Mouse (Mus musculus) retina, embryonic 14.5 days (tissue): ENCODE measurements around the gene Pla1a.
A peak's percentile ranks its signal among the peaks of the same experiment; 100 is the strongest.

ENCODE experiments used
- DNase-seq: peaks from one replicate; pipeline ENCODE4 v3.0.0-alpha.2; 2015; ENCODE audit warnings: low spot score

The Pla1a gene

DNA sequence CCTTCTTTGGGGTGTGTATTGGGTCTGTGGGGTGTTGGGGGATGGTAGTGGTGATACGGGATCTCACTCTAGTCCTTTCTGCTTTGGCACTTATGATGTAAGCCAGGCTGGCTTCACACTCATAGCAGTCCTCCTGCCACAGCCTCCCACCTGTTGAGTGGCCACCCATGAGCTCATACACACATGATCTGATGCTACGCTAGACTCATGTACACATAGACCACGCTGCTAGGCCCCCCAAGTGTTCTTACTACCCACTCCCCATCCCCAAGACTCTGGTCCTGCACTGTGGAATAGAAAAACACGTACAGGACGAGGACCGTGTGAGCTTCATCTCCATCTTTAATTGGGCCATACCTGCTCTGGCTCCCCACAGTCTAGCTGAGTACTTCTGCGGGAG is 63.9 kb downstream of the Pla1a start:
- no peak for DNase-seq

DNA sequence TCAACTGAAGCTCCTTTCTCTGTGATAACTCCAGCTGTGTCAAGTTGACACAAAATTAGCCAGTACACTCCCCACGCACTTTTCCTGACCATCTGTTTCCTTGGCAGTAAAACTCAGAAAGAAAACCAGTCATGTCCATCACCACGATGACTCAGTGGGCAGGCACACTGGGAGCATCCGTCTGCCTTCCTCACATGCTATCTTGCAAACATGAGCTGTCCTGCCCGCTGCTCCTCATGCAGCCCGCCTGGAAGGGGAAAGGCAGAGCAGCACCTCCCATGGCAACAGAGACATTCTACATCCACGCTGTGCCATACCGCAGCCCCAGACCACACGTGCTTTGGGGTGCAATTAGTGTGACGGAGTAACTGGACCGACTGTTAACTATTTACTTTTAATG is 64.6 kb downstream of the Pla1a start:
- peak; percentile 41 for DNase-seq

GRCm38 (mm10) chr16:38366231-38366630 is 66.7 kb downstream of the Pla1a start:
- DNase-seq, result no peak

DNA sequence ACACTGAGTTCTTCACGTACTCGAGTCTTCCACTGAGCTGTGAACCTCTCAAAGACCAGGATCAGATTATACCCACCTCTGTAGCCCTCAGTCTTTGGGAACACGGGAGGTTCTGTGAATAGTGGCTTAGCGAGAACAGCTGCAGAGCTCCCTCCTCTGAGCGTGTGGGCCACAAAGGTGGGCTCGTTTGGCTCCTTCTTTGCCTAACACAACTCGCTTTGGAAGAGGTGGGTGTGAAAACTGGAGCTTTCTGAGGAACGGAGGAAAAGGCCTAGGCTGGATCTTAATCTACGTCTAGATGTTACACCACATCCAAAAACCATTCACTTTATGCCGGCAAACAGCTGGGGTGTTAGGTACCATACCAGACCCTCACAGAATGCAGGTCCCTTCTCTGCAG is 67.6 kb downstream of the Pla1a start:
- DNase-seq, result no peak

GRCm38 (mm10) chr16:38363657-38364056 is 69.3 kb downstream of the Pla1a start:
- no peak for DNase-seq

DNA sequence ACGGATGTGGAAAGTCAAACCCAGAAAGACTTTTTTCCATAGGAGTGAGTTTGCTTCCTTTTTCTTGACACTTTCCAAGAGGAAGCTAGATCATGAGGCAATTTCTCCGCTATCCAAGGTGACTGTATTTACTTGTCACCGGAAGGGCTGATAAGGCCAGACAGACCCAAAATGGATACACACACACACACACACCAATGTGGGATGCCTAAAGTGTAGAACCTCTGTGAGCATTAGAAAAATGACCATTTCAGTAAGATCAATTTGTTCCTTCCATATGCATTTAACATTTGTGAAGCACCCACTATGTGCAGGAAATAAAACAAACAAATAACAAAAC is 69.7 kb downstream of the Pla1a start:
- DNase-seq, result no peak

GRCm38 (mm10) chr16:38362493-38363255 is 70.3 kb downstream of the Pla1a start:
- no peak for DNase-seq

DNA sequence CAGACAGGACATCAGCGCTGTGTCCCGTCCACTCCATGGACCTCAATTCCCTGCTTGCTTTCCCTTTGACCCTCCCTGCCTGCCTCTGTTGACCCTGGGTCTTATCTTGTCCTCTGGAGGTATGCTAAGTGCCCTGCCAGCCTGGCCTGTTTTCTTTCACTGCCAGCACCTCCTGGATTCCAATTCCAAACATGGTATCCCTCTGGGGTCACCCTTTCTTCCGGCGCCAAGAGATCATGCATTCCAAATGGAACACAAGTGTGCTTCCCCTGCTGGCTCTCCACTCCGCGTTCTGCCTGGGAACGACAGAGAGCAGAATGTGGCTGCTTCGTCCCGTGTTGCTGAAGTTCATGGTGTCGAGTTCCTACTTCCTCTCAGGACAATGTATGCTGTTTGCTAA is 71.0 kb downstream of the Pla1a start, which contains the start of gene Popdc2:
Gene Popdc2, plus strand, starts transcription at position 277 of the 400 bp plus-strand sequence.
- DNase-seq, result no peak

DNA sequence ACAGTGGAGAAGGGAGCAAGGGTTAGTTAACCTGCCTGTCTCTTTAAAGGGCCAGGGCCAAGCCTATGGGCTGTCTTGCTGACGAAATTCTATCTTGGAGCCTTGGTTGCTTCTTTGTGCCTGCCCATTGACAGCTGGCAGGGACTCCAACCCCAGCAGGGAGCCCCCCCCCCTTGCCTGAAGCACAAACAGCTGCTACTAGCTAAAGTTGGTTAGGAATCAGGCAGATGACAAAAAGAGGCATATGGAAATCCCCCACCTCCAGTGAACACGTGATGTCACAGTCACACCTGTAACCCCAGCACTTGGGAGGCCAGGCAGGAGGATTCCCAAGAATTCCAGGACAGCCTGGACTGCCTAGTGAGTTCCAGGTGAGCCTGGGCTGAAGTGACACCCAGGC is 72.6 kb downstream of the Pla1a start:
- DNase-seq, result peak; percentile 29

- no peak for DNase-seq
These were observed 73.1 kb downstream of the Pla1a start for GRCm38 (mm10) chr16:38359857-38360256.

- DNase-seq, result no peak
These were observed 73.7 kb downstream of the Pla1a start for GRCm38 (mm10) chr16:38359241-38359640.

DNA sequence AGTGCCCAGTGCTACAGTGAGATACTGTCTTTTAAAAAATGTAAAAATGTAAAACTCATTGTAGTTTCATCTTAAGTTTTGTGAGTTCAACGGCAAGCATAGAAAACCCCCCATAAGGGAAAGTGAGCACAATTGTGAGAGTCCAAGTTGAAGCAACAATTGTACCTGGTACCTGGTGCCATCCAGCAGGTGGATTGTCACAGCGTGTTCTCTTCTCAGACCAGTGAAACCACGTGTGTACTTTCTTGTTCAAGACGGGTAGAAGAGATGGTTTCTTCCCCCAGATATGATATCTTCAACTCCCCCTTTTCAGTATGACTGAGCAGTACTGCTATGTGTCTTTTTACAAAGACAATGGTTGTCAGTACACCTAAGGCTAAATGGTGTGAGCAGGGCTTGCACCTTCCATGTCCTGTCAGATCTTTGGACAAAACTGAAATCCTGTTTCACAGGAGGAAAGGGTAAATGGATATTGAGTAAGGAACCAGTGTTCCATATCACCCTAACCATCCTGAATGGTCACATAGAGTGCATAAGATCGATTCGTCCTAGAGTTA is 74.6 kb downstream of the Pla1a start:
- DNase-seq, result no peak

- no peak for DNase-seq
These were observed 78.6 kb downstream of the Pla1a start for GRCm38 (mm10) chr16:38354185-38354913.

GRCm38 (mm10) chr16:38353642-38354041 is 79.3 kb downstream of the Pla1a start:
- no peak for DNase-seq

DNA sequence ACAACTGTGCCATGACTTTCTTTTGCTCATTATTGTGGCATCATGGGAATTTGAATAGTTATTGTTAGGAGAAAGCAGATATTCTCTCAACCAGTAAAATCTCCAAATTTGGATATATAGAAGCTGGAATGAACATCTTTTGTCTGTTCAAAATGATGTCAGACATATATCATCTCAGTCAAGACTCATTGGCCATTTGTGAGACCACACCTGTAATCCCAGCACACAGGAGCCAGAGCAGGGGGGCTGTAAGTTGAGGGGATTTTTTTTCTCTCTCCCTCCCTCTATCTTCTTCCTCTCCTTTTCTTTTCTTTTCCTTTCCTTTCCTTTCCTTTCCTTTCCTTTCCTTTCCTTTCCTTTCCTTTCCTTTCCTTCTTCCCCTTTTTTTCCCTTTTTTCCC is 80.1 kb downstream of the Pla1a start:
- DNase-seq, result no peak

GRCm38 (mm10) chr16:38352031-38352430 is 80.9 kb downstream of the Pla1a start:
- DNase-seq, result no peak

- no peak for DNase-seq
These were observed 82.0 kb downstream of the Pla1a start for GRCm38 (mm10) chr16:38350939-38351338.

- no peak for DNase-seq
These were observed 82.5 kb downstream of the Pla1a start for GRCm38 (mm10) chr16:38350361-38350855.

- no peak for DNase-seq
These were observed 83.1 kb downstream of the Pla1a start for GRCm38 (mm10) chr16:38349881-38350280.

DNA sequence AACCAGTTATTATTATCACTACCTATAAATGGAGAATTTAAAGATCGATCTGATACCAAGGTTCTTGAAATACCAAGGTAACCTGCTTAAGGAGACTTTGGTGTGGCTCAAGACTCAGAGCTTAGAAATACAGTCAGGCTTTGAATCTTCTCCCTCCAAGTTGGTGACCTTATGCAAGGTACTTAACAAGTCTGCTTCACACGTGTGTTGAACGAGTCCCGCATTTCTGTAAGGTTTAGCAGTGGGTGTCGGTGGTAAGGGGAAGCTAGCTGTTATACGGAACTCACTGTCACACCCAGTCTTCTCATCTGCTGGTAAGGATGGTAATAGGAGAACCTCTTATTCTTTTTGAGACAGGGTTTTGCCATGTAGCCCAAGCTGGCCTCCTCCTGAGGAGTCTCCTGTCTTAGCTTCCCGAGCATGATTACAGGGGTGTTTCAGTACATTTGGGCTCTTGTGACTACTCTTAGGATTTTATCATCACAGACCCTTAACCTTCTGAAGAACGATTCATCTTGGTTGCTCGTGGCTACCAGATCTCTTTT is 84.7 kb downstream of the Pla1a start:
- no peak for DNase-seq

DNA sequence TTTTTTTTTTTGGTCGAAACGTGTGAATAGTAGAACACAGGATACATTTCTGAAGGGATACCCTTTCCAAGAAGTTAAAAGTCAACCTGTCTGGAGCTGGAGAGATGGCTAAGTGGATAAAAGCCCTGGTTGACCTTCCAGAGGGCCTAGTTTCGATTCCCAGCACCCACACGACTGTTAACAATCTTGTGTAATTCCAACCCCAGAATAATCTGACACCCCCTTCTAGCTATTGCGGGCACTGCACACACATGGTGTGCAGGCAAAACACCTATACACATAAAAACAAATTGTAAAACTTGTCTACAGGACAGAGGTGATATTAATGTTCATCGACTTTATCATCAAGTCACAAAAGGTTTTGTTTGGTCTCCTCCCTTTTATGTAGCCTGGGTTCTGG is 85.4 kb downstream of the Pla1a start:
- no peak for DNase-seq

DNA sequence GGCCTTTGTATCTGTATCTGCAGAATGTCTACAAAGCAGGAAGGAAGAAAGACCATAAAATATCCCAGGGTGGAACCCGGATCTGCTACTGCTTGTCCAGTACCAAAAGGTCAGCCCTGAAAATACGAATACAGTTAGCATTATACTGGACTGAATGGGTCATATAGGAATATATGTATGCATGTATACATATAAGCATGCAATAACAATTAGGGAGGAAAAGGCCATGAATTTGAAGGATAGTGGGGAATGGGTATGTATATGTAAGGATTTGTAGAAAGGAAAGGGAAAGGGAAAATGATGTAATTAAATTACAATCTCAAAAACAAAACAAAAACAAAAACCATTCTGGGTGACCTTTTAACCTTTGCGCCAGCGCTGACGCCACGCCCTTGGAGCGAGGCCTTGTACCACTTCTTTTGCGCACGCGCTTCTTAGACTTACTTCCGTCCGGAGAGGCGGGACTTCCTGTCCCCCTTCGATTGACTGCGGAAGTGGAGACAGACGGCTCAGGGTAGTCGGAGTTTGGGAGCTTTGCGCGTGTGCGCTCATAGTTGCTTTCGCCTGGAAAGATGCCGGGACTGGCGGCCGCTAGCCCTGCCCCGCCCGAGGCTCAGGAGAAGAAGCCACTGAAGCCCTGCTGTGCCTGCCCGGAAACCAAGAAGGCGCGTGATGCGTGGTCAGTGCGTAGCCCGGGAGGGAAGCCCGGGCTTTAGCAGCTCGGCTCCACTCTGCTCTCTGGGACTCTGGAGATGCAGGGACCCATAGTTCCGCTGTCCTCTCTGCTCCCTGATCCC is 86.2 kb downstream of the Pla1a start, which contains the start of the genes Cox17 and Gm21987:
Gene Cox17, plus strand, starts transcription at position 463 of the 797 bp plus-strand sequence.
Gene Gm21987, plus strand, starts transcription at position 512 of the 797 bp plus-strand sequence.
- peak; percentile 95 for DNase-seq
